Mouse (Mus musculus): Measurements from ENCODE around the gene Gnl3.
A peak's percentile ranks its signal among the peaks of the same experiment; 100 is the strongest.

Gene Gnl3

GRCm38 (mm10) chr14:31018860-31019291 lies at the start of gene Gnl3, which contains the start of gene Pbrm1:
TSS of gene Gnl3 (minus strand) at chr14:31019152.
TSS of gene Pbrm1 (plus strand) at chr14:31019138.
- DNase-seq (ENCODE audit: low read depth, low spot score), result peak; percentile 85

DNA sequence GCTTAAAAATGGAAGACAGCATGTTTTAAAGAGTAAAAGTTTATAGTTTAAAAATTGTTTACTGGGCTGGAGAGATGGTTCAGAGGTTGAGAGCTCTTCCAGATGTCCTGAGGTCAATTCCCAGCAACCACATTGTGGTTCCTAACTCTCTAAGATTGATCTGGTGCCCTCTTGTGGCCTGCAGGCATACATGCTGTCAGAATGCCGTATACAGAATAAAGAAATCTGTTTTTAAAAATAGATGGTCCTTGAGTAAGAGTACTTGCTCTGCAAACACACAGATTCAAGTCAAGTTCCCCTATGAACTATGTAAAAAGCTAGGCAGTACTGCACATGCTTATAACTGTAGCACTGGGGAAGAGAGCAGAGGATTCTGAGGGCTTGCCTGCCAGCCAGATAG lies 43.3 kb upstream of the Gnl3 start:
- no peak for DNase-seq (ENCODE audit: low read depth, low spot score)

DNA sequence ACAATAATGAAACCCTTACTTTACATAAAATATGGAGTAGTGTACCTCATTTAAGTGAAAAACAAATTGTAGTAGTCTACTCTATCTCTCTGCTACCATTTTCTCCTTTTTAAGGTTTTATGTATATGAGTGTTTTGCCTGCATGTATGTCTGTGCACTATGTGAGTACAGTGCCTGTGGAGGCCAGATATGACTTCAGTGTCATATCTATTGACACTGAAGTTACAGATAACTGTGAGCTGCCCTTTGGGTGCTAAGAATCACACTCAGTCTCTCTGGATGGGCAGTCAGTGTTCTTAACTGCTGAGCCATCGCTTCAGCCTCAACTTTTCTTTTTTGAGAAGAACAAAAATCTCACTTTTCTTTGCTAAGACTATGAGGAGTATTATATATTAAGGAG lies 26.9 kb upstream of the Gnl3 start:
- DNase-seq (ENCODE audit: low read depth, low spot score), result no peak

DNA sequence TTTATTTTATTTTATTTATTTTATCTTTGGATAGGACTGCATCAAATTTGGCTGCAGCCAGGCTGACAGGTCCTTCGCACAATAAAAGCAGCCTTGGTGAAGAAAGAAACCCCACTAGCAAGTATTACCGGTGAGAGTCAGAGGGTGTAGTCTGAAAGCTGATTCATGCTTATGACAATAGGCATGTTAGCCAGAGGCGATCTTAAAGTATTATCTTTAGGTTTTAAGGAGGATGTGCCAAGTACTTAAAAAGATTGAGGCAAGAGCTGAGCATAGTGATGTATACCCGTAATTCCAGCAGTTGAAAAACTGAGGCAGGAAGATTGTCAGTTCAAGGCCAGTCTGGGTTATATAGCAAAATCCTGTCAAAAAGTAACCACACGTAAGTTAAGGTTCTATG lies 26.3 kb upstream of the Gnl3 start:
- no peak for DNase-seq (ENCODE audit: low read depth, low spot score)

GRCm38 (mm10) chr14:31025785-31026184 lies 6.8 kb upstream of the Gnl3 start:
- no peak for DNase-seq (ENCODE audit: low read depth, low spot score)

DNA sequence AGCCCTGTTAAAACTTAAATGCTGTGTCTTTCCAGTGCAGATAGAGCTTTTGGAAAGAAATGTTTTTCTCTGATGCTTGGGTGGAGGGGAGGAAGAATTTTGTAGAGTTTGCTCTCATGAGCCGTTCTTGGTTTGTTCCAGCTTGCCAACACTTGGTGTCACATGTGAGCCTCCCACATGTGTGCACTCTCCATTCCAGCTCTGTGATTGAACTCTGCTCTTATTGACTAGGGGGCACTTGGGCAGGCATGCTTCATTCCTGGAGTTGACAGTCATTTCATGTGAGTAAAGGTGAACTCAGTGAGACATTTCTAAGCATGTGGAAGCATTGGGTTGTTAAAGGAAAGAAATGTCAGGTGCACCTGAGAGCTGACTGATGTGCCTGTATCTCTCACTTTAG lies 3.6 kb upstream of the Gnl3 start:
- no peak for DNase-seq (ENCODE audit: low read depth, low spot score)

DNA sequence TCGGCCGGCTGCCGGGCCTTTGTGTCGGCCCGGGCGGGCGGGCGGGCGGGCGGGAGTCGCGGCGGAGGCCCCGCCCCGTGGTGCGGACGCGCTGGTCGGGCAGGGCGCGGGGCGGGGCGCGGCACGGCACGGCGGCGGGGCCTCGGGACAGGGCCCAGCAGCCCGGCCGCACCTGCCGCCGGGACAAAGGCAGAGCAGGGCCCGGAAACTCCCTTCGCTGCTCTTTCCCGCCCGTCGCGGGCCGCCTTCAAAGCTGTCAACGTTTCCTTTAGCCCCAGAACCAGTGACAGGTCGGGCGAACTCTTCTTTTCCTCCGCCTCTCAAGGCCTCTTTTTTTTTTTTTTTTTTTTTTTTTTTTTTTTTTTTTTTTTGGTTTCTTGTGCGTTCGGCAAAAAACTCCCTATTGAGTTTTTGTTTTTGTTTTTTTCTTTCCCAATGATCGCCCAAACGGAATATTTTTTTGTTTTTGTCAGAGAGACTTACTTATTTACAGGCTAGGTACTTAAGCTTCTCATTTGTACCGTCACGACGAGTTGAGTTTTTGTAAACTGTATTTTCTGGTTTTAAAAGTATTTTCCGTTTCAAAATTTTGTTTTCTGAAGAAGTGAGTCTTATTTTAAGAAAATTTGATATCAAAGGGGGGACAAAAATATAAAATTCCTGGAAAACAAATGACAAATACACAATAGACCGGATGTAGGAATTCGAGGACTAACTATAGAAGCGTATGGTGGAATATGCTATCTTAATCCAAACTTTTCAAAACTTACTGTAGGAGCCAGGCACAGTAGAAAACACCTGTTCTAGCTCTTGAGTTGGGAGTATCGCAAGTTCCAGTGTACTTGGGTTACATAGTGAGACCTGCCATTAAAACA lies 616 bp upstream of the Gnl3 start:
- no peak for DNase-seq (ENCODE audit: low read depth, low spot score)

DNA sequence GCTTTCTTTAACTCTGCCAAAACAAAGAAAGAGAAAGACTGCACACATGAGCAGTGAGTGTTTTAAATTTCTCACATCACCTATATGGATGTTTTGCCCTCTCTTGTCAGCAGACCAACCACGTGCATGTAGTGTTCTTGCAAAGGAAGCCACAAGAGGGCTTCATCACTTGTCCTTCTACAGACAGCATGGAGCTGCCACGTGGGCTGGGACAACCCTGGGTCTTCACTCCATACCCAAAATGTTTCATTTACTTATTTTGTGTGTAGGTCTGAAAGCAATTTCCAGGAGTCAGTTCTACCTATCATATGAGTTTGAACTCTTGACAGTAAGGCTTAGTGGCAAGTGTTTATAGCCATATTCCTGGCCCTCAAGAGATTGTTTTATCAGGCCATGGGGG lies 1.1 kb downstream of the Gnl3 start:
- no peak for DNase-seq (ENCODE audit: low read depth, low spot score)

GRCm38 (mm10) chr14:31016063-31016462 lies 2.9 kb downstream of the Gnl3 start:
- DNase-seq (ENCODE audit: low read depth, low spot score), result no peak

DNA sequence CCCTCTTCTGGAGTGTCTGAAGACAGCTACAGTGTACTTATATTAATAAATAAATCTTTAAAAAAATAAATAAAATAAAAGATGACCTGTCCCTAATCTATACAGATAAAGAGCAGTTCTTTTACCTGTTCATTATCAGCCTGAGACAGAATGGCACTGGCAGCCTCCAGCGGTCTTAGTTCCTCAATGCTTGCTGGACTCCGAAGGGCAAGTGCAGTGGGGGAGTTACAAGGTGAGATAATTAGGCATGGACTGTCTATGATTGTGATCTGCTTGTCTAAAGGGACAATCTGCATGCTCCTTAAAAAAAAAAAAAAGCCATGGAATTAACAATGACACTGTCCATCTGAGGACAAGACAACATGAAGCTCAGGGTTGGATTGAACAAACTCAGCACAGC lies 5.0 kb downstream of the Gnl3 start:
- no peak for DNase-seq (ENCODE audit: low read depth, low spot score)

- no peak for DNase-seq (ENCODE audit: low read depth, low spot score)
These were observed 7.4 kb downstream of the Gnl3 start for GRCm38 (mm10) chr14:31011588-31011987.

- no peak for DNase-seq (ENCODE audit: low read depth, low spot score)
These were observed 12.2 kb downstream of the Gnl3 start for GRCm38 (mm10) chr14:31006779-31007178.

GRCm38 (mm10) chr14:31004527-31004926 lies 14.4 kb downstream of the Gnl3 start:
- DNase-seq (ENCODE audit: low read depth, low spot score), result no peak

DNA sequence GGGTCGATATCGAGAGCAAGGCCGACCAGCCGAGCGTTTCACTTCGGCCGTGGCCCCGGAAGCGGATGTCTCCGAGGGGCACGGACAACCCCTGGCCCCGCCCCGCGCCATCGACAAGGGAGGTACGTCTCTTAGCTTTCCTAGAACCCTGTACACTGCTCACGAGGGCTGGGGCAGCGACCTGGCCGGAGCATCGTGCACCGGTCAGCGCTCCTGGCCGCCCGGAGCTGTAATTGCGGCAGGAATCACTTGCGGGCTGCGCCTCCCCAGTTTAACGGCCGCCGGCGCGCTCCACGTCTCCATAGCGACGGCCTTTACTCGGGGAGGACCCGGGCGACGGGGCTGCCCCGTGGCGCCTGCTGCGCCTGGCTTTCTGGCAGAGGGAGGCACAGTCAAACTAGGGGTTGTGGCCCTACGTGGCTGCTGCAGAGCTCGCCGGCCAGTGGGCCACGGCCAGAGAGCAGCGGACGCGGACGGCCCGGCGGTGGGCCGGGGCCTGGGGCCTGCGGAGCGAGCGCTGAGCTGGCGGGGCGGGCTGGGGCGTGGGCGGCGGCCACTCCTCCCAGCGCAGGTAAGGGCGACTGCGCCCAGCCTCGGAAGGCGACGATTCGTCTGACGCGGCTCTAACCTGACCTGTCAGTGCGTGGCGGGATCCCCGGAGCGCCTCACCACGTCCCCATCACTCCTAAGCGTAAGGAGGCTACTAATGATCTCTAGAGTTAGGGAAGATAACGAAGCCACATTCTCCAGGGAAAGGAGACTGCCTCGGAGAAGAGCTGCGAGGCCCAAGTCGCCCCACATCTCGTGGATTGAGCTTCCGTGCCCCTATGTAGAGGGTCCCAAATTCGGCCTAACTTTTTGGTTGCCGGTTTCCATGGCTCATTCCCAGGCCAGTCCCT lies 17.4 kb downstream of the Gnl3 start, which contains the start of the genes Glt8d1 and Spcs1:
TSS of gene Glt8d1 (plus strand) at position 94 of the 899 bp plus-strand sequence.
TSS of gene Spcs1 (minus strand) at position 366 of the 899 bp plus-strand sequence.
- no peak for DNase-seq (ENCODE audit: low read depth, low spot score)

GRCm38 (mm10) chr14:31000816-31001306 lies 18.1 kb downstream of the Gnl3 start:
- no peak for DNase-seq (ENCODE audit: low read depth, low spot score)

DNA sequence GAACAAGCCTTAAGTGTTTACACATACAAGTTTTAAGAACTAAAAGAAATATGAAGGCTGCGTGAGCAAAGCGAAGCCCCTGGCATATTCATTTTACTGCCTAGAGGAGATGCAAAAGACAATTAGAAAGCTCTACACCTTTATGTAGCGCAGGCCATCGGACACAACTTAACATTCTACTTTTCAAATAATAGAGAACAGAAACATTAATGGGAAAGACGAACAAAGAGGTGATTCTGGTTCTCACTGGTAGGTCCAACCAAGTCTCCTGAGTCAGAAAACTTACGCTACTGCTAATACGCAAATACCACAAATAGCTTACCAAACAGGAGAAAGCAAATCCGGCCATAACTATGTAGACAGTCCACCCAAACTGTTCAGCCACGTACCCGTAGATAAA lies 18.6 kb downstream of the Gnl3 start:
- no peak for DNase-seq (ENCODE audit: low read depth, low spot score)

GRCm38 (mm10) chr14:30996417-30996816 lies 22.5 kb downstream of the Gnl3 start:
- no peak for DNase-seq (ENCODE audit: low read depth, low spot score)

DNA sequence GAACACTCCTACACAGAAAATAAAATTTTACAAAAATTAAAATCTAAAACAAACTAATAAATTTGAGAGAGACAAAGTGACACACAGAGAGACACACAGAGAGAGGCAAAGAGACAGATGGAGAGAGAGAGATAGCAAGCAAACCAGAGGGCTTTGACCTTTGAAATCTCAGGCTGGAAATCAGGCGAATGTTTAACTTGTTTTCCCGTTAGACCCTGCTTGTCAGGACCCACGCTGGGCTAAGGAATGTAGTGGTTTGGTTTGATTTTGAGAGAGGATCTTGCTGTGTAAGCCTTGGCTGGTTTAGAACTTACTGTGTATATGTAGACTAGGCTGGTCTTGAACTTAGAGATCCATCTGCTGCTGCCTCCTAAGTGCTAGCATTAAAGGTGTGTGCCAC lies 42.7 kb downstream of the Gnl3 start:
- no peak for DNase-seq (ENCODE audit: low read depth, low spot score)

- DNase-seq (ENCODE audit: low read depth, low spot score), result no peak
These were observed 44.7 kb downstream of the Gnl3 start for GRCm38 (mm10) chr14:30974204-30974603.

Measured in WW6 (cell line).